Mouse (Mus musculus) cerebellum, postnatal 36 days (tissue): ENCODE results near the gene Celf2.
A peak's percentile ranks its signal among the peaks of the same experiment; 100 is the strongest.
"Not testable (repeated sequence)": the region's sequence is repeated elsewhere in the genome, so short reads cannot be mapped to it uniquely, and the experiment has no call there.

Source experiments
- DNase-seq, 2 experiments: peaks; one replicate each; pipeline ENCODE4 v3.0.0; 2021 to 2022; ENCODE audit warnings: mixed read lengths in 2 of 2

The Celf2 gene

DNA sequence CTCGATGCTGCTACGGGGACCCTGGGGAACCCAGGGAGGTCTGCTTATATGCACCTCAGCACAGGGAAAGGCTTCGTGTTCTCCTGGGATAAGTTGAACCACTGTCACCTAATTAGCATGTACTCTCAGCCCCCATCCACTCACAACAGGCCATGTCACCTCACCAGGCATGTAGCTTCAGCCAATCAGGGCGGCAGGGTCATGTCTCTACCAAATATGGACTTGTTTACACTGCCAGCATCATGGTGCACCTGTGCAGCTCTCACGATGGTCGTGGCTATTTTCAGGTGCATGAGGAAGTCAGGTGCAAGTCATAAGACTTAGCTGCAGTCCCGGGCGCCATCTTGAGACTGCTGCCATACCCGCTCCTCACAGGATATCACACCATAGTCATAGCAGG, at the start of gene Celf2:
Celf2 (minus strand) TSS at position 101 of the 400 bp plus-strand sequence.
- not testable (repeated sequence) for DNase-seq

DNA sequence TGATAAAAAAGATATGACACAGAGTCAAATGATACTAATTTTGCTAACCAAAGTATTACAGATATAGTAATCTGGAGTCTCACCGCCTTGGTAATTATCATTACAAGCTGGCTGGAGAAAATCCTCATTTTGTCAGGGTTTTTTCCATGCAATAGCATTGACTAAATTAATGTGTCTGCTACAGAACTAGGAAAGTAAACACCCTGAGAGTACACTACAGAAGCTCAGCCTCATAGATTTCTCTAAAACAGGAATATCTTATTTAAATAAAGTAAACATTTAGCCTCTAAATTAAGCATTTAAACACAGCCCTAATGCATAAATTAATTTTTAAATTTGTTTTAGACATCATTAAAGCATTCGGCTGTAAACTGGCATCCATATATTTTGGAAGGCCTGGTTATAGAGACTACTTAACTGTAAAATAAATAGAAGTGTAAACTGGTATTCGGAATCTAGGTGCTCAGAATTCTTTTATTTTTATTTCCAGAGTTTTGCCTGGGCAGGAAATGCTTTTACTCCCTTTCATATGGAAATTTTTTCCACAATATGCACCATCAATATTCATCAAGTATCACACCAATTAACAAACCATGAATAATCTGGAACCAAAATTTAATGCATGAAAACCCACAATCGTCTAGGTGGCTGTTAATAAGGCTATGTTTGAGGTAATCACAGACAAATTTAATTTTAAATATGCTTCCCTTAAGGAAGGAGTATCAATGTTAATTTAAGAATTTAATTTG, 46.0 kb upstream of the Celf2 start:
- no peak for DNase-seq

DNA sequence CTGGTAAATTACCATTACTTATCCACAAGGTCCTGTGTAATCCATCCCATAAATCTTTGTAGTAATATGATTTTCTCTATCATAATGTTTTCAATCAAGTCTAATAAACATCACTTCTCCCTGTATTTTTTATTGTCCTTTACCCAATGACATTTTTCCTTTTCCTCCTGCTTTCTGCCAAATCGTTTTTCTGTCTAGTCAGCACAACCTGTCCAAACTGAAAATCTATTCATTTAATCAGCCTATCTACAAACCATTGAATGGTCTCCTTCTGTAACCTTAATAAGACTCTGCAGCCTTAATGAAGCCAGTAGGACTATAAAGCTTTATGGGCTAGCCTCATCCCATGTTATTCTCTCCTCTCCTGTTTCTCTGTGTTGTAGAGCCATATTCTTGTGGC, 45.2 kb upstream of the Celf2 start:
- no peak for DNase-seq

DNA sequence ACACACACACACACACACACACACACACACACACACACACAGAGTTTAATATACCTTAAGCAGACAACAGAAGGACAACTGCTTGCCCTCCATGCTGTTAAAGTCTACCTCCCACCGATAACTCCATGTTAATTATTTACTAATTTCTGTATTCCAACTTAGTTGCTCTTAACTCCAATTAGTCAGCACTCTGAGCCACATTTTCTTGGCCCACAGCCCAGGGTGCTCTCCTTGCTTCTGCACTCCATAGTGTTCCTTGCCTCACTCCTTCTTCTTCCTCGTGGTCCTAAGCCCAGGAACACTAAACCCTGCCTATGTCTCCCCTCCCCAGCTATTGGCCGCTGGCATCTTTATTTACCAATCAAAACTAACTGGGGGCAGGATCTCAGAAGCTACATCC, 43.5 kb upstream of the Celf2 start:
- no peak for DNase-seq

DNA sequence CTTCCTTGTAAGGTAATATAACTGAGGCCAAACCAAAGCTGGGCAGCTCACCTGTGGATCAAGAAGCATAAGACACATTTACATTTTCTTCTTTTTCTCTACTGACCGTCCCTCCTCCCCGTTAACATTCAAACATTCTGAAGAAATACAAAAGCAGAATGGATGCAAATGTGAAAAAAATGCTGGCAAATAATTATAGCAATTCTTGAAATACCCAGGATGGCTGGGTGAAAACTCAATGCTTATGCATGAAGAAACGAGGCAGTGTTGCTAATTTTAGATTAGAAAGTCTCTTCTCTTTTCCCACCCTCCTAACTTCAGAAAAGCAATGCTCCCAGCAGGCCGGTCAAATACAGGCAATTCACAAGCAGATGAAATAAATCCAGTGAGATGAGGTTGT, 39.5 kb upstream of the Celf2 start:
- no peak for DNase-seq

DNA sequence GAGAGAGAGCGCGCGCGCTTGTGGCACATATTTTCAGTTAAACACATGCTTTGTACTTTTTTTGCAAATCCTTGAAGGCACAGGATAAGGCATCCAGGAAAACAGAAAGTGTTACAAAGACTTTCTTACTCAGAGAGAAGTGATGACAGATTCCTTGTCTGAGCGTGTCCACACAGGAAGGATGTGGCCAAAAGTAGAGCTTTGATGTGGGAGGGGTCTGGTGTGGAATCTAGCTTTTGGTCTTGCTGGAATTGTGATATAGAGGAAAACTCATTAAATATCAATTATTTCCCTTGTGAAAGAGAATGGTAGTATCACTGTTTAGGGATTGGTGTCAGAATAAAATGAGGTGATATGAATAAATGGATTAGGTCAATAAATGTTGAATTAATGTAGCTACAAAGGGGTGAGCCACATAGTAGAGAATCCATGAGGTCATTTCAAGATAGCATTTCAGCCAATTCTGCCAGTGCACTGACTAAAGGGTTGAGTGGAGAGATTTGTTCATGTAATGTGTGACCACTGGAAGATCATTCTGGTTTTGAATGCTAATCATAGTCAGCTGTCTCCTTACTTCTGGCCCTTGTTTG, 25.3 kb upstream of the Celf2 start:
- DNase-seq: no peak

DNA sequence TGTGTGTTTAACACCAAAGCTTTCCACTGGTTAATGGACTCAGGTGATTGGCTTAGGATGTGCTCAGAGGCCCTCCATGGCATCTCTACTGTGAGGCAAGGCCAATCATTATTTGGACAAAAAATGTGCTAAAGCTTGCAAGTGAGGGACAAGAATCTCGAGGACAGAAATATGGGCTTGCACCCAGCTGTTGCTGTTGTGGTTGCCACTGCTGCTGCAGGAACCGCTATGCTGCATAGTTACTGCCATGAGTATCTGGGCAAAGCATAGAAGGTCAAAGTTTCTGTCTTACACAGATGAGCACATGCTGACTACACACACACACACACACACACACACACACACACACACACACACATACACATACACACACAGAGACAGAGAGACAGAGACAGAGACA, 24.8 kb upstream of the Celf2 start:
- DNase-seq: no peak

DNA sequence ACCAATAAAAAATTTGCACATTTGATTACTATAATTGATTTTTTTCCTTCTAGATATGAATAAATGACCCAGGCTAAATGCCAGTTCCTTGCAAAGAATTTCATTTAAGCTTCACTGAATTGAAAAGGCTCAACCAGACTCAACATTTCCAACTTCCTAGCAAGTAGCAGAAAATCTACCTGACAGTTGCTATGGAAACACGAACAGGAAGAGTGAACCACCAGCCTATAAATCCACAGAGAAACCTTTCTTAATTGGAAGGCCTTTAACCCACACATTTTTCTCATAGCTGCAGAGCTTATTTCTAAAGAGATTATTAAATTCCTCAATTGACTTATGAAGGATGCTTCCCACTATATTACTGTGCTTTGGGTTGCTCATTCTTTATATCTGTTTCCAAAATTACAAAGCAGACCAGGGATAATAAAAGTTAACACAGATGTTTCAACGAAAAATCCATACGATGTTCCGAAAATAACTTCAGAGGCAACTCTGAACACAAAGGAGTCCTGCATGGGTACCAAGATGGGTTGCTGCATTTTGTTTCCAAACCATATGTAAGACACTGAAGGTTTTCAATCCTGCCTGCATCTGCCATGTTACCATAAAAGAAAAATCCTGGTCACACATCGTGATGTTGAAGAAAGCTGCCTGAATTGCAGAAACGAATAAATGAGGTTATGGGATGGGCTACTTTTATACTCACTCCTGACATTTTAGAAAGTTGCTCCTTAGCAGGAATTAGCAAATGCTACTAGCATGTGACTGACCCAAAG, 22.0 kb upstream of the Celf2 start:
- DNase-seq: no peak

DNA sequence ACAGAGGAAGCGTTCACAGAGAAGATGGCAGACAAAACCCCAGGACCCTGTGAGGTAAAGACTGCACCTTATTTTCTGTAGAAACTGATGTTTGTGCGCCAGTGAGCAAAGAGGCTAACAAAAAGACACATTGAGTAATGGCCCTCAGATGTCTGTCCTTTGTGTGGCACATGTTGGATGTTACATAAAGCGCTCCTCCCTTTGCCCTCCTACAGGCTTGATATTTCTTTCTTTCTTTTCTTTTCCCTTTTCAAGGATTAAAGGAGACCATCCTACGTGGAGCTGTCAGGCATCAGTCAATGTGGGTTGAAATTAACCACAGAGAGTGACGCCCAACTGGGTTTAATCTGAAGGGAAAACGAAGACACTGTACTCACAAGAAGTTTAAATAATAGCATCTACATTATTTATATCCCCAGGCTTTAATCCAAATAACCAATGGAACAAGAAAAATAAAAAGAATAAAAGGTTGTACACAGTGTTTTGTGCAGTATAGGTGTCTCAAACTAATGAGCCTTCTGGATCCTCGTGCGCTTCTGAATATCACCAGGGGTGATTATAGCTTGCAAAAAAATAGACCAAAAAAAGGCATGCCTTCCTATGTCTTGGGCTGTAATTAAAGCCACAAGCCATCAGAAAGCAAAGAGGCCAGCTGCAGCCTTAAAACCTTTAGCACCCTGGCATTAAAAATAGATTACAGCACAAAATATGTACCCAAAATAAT, 21.3 kb upstream of the Celf2 start:
- no peak for DNase-seq

DNA sequence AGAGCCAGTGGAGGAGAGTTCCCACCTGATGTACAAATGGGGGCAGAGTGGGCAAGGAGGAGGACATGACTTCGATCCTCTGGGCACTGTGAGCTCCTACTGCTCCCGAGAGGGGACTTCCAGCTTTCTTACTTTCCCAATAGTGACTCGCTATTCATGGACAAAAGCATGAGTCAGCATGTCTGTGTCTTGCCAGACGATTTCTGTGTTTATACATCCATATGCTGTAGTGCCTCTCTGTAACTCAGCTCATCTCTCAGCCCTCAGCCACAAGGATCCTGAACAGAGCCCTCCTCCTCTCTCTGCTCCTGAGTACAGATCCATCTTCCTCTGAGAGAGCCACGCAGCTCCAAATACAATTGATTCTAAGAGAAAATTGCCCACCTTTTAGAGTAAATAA, 20.3 kb upstream of the Celf2 start:
- no peak for DNase-seq

DNA sequence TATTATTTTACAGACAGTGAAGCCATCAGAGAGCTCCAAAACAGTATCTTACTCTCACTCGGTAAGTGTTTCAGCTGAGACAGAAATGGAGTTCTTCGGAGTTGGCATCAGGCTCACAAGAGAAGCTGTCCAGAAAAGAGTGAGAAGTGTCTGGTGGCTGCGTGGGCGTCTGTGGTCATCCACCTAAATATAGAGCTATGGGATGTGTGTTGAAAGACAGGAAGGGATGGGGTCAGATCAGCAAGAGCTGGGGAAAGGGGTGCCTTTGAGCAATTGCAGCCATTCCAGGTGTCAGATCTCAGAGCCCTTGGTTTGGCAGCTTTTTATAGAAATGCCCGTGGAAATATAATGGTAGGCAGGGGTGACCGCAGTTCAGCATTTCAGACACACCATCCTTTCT, 17.3 kb upstream of the Celf2 start:
- DNase-seq: no peak

DNA sequence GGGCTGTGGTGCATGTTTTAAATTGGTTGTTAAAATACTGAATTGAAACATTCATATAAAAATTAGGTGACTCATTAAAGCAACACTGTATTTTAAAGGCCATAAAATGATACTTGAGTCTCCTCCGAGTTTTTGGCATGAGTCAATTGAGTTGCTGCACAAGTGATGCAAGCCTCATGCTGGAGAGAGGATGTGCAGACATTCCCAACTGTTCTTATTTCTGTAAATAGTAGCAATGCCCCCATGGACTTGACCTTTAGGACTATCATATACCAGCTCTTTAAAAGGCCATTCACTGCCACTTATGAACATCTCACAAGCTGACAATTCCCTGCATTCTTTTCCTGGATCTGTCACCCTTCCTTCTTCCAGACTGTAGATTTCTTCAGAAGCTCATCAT, 10.1 kb upstream of the Celf2 start:
- no peak for DNase-seq

DNA sequence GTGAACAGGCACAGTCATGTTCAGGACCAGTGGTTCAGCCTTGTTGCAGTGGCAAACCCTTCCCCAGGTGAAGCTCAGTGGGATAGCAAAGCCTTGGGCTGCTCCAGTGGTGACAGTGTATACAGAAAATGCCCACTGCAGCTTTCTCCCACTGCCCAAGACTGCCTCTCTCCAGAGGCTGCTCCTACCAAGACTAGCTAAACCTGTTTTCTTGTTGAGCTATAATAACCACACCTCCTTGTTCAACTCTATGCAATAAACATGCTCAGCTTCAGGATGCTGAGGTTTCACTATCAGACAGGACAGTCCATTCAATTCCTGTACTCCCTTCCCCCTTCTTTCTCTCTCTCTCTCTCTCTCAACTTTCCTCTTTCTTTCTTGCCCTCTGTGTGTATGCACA, 15.9 kb downstream of the Celf2 start:
- DNase-seq: no peak

DNA sequence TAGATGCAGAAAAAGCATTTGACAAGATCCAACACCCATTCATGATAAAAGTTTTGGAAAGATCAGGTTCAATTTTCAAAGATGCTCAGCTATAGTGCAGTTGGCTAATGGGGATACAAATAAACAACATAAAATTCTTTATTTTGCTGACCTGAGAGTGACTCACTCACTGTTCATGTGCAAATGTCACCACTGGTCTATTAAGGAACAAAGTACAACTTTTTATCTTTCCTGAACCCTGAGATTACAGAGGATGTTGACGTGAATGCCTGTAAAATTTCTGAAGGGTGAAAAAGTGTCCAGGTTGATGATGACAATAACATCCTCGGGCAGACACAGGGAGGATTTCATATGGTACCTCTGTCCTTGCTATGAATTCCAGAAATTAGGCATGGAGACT, 24.4 kb downstream of the Celf2 start:
- no peak for DNase-seq

DNA sequence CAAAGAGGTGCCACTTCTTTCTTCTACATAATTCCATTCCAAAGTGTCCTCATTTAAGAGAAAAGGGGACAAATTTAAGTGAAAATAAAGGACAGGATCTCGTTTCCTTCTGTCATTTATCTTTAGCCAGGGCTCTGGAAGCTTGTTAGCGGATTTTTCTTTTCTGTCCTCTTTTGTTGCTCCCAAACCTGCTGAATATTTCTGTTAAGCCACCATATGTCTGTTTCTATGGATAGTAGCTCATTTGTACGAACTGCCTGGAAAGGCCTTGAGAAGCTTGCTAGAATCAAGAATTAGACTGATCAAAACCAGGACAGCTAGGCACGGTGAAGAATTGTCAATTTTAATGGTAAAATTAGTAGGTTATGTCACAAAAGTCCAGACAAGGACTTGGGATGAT, 27.3 kb downstream of the Celf2 start:
- no peak for DNase-seq

DNA sequence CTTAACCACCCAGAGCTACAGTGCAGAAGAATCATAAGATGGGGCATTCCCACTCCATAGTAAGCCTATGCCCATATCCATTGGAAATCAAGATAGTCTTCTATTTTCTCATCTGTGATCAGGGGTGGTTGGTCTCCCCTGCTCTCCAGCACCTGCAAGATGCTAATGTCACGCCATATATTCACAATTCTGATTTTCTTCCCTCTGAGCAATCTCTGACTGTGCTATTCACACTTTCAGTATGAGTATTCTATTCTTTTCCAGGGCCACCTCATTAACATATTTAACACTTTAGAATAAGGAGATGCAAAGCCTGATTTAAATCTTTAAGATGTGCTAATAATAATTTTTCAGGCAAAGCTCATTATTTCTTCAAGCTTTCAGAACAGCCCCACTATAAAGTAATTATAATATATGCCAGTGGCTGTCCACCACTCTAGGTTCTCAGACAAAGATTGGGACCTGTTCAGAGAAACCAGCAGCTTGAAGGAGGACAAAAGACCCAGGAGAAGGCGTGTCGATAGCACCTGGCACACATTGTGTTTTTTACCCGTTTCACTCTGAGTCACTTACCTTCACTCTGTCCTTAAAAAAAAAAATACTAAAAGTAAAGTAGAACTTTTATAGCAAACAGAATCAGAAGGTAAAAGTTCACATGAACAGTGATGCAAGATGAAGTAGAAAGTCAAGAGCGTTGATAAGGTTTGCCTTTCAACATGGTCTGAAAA, 48.9 kb downstream of the Celf2 start:
- no peak for DNase-seq

DNA sequence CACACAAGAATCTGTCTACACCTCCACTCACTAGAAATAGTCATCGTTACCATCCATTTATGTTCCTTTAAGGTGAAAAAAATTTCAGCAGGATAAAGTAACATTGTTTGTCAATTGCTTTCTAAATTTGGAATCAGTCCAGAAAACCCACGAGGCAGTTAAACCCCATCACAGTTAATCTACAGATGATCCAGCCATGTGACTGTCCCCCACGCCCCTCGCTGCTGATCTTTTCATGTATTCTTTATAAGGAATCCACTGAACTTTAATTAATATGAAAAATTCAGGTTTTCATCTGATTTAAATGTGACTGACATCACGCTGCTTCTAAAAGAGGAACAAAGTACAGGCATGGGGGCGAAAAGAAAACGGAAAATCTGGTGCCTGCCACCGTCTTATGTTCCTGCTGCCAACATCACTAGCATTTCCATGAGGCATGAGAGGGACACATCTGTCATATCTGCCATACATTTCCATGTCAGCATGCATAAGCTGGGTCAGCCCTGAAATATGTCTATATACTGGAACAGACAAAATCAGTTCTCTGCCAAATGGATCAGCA, 70.6 kb downstream of the Celf2 start:
- DNase-seq: no peak

DNA sequence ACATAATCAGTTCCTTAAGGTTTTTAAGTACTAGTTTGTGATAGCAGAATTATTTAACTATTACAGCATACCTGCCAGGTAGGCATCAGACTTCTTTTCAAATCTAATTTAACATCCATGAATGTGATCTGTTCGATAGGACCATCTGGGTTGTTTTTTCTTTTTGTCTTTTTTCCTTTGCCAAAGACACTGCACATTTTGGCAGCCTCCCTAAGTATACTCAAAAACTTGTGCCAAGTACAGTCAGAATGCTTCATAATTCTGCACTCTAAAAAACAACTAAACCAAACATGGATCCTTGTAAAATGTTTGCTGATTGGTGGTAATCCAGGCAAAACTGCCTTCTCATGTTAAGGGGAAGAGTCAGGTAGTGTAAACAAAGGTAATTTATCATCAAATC, 82.9 kb downstream of the Celf2 start:
- DNase-seq: no peak

DNA sequence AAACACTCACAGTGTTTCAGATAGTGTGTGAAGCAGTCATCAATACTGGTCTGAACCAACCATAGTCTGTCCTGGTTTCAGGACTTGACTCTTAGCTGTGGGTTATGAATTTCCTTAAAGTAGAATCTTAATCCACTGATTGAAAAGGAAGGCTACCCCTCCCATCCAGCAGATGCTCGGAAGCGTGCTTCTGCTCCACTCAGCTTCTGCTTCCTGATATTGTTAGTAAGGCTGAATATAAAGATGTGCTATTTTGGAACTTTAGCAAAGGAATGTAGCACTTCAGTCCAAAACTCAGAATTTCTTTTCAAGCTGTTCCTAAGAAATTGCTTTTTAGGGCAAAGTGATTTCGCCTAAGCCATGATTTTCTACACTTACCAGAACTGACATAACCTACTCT, 108.8 kb downstream of the Celf2 start:
- no peak for DNase-seq

DNA sequence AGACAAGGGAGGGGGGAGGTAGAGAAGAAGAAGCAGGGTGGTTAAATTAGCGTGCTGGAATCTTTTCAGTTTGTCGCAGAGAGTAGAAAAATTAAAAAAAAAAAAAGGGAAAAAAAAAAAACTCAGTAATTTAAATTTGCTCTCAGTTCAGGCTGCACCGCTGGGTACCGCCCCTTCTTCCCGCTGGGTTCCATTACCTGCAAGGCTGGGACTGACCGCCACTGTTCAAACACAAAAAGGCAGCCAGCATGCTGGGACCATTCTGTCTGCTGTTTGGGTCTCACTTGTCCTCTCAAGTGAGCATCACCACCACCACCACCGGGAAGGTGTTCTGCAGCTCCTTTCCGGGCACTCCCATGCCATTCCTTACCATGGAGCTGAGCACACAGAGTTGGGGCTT, 113.4 kb downstream of the Celf2 start:
- DNase-seq: peak; percentile 3 to 7

DNA sequence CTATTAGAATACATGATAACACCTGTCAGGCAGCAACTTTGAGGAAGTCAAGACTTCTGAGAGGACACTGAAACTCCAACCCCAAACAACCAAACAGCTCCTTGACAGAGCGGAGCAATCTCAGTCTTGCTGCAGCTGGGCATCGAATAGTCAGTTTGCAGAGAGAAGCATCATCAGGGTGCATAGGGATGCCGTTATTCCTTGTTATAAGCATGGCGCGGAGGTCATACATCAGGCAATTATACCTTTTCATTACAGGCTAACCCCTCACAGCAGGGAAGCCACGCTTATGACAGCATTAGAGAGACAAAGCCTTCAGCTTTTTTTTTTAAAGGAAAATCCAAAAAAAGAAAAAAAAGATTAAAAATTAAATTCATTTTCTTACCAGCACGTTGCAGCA, 113.9 kb downstream of the Celf2 start:
- DNase-seq: peak in 1 of 2 experiments; percentile 4

DNA sequence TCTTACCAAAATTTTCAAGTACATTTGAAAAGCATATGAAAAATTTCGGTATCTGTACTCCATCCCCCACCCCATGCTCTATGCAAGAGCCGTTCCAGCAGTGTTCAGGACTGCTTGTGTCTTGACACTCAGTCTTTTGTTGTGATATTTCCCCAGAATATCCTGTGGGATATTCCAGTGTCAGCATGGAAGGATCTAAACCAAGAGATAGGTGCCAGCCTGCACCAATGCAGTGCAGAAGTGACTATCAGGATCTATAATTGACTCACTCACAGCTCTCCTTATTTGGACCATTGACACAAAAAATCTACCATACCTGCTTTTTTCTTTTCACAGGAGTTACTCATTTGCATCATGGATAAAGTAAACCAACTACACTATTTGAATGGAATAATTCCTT, 116.9 kb downstream of the Celf2 start:
- DNase-seq: no peak
